Mouse (Mus musculus) forebrain, embryonic 16.5 days (tissue): ENCODE measurements at regions not wholly inside any gene's neighbourhood (a gene's known extent, or its start where the extent isn't known, plus 50 kb on each side); places are given as distances from the start of the nearest gene placed in this dataset.
"Not testable (repeated sequence)": the region's sequence is repeated elsewhere in the genome, so short reads cannot be mapped to it uniquely, and the experiment has no call there.

ENCODE experiments used
- ATAC-seq: fragments of 200-750 bp; cut with Nextera tagmentation; 2 replicates; pipeline ENCODE4 v1.8.0; 2017; ENCODE audit warnings: mild to moderate bottlenecking, moderate library complexity
- H3K27ac ChIP-seq: fragments of 300-500 bp; sonication (generic); 2 replicates; pipeline ENCODE4 v1.5.1; 2014; ENCODE audit warnings: low read length, control low read depth
- H3K27me3 ChIP-seq: fragments of 300-500 bp; sonication (generic); replicated peaks from 2 replicates; pipeline ENCODE4 v1.6.1; 2014; ENCODE audit warnings: low read length; ENCODE audit not compliant: control insufficient read depth, insufficient read depth
- H3K36me3 ChIP-seq: fragments of 300-500 bp; sonication (generic); 2 replicates; pipeline ENCODE4 v1.6.1; 2014; ENCODE audit not compliant: control insufficient read depth, insufficient read depth
- H3K4me1 ChIP-seq: fragments of 300-500 bp; sonication (generic); replicated peaks from 2 replicates; pipeline ENCODE4 v1.6.1; 2014; ENCODE audit warnings: low read length; ENCODE audit not compliant: control insufficient read depth, insufficient read depth
- H3K4me2 ChIP-seq: fragments of 300-500 bp; sonication (generic); 2 replicates; pipeline ENCODE4 v1.6.1; 2014; ENCODE audit warnings: mild to moderate bottlenecking, low read length, control low read depth
- H3K4me3 ChIP-seq: fragments of 300-500 bp; sonication (generic); replicated peaks from 2 replicates; pipeline ENCODE4 v1.5.1; 2014; ENCODE audit warnings: mild to moderate bottlenecking, low read length, control low read depth
- H3K9ac ChIP-seq: fragments of 300-500 bp; sonication (generic); replicated peaks from 2 replicates; pipeline ENCODE4 v1.6.1; 2014; ENCODE audit warnings: low read depth, low read length, control low read depth
- H3K9me3 ChIP-seq: fragments of 300-500 bp; sonication (generic); 2 replicates; pipeline ENCODE4 v1.6.1; 2016; ENCODE audit warnings: low read length; ENCODE audit not compliant: control insufficient read depth
- WGBS: fragments of 180-500 bp; shearing (Covaris S2); extraction: QIAGEN DNeasy Blood & Tissue Kit; methylation state at CpG from one replicate; pipeline ENCODE4 v1.1.7; 2014; 5-methylcytosine and 5-hydroxymethylcytosine counted together

GRCm38 (mm10) chrX:50622984-50623455, 194.7 kb upstream of the Olfr1324 start:
- Histone ChIP-seq H3K9me3 (no peaks in the 10 kb centered on the region), H3K9ac (no peak overlapping the region), H3K4me1 (no peaks in the 10 kb centered on the region), H3K4me2 (no peak overlapping the region), H3K27ac (peak overlapping the region; percentile 47), H3K36me3 (no peaks in the 10 kb centered on the region), H3K4me3 (peak overlapping the region; percentile 35), H3K27me3 (no peaks in the 10 kb centered on the region)
- peak; percentile 49; the same call in 1 of the 2 replicates for ATAC-seq
- 70% methylated on average over 19 of the region's 19 CpGs for WGBS

DNA sequence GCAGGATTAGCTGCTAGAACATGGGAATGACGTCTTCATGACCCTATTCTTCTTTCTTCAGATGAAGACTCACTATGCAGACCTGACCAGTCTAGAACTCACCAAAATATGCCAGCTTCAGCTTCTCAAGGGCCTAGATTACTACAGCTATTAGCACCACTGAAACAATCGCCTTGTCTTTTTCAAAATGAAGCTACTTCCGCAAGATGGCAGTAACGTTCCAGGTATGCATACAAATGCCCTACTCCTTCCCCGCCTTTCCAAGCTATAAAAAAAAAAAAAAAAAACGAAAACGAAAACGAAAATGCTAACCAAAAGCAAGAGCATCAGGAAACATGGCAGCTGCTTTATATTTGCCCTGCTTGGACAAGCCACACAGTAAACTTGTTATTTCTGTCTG, 192.6 kb upstream of the Olfr1324 start:
- no peak overlapping the region for H3K4me2 ChIP-seq
- no peaks in the 10 kb centered on the region for H3K9me3 ChIP-seq
- 78% methylated on average over 8 of the region's 8 CpGs for WGBS
- H3K9ac ChIP-seq = no peak overlapping the region
- H3K27ac ChIP-seq = no peak overlapping the region
- H3K27me3 ChIP-seq = no peaks in the 10 kb centered on the region
- ATAC-seq = no peak
- H3K36me3 ChIP-seq = no peaks in the 10 kb centered on the region
- H3K4me1 ChIP-seq = no peaks in the 10 kb centered on the region
- no peak overlapping the region for H3K4me3 ChIP-seq

DNA sequence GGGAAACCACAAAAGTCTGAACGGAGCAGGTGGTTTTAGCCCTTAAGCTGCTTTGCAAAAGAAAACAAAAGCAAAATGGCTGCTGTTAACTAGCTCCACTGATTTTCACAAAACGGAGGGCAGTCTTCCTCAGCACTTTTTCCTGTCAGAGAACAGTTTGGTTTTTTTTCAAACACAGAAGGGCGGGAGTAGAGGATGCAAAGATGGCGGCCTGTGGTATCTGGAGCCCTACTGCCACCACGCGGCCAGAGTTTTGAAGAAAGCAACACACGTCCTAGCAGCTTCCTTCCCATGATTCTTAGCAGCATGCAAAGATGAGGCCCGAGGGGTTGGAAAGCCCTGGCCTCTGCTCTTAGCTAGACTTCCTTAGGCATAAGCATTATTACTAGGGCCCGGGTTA, 191.6 kb upstream of the Olfr1324 start:
- WGBS = 53% methylated on average over 9 of the region's 9 CpGs
- Histone ChIP-seq H3K27ac (peak overlapping the region; percentile 58), H3K27me3 (no peaks in the 10 kb centered on the region), H3K36me3 (no peaks in the 10 kb centered on the region), H3K4me3 (no peak overlapping the region), H3K9me3 (no peaks in the 10 kb centered on the region), H3K4me1 (no peaks in the 10 kb centered on the region), H3K9ac (no peak overlapping the region), H3K4me2 (no peak overlapping the region; the same call in 1 of the 2 replicates)
- peak; percentile 33; the same call in 1 of the 2 replicates for ATAC-seq

- Histone ChIP-seq H3K4me2 (no peak overlapping the region), H3K36me3 (no peaks in the 10 kb centered on the region), H3K9ac (no peak overlapping the region), H3K27ac (no peak overlapping the region), H3K27me3 (no peaks in the 10 kb centered on the region), H3K9me3 (no peaks in the 10 kb centered on the region), H3K4me1 (no peaks in the 10 kb centered on the region), H3K4me3 (no peak overlapping the region)
- 83% methylated on average over 4 of the region's 4 CpGs for WGBS
- ATAC-seq = no peak
Observed at GRCm38 (mm10) chrX:50618936-50619335, 190.6 kb upstream of the Olfr1324 start.

DNA sequence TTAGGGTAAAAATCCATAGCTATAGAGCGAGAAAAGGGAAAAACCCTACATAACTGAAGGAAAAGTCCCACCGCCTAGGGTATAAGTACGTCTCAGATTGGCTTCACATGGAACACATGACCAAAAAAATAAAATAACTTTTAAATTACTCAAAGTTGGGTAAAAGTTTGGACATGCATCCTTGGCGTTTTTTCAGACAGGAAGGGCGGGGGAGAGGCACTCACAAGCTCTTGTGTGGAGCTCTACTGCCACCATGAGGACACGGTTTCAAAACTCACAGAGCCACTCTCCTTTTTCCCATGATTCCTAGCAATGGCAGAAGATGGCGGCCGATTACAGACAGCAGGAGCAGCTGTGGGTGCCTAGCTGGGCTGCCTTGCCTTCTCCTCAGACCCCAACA, 188.6 kb upstream of the Olfr1324 start:
- not testable (repeated sequence) for H3K27me3 ChIP-seq, H3K27ac ChIP-seq, H3K4me2 ChIP-seq, H3K36me3 ChIP-seq, ATAC-seq, H3K4me1 ChIP-seq, H3K9me3 ChIP-seq, H3K9ac ChIP-seq
- H3K4me3 ChIP-seq = peak overlapping the region; percentile 21; the same call in 1 of the 2 replicates
- 61% methylated on average over 8 of the region's 8 CpGs for WGBS

GRCm38 (mm10) chrX:50614874-50615273, 186.6 kb upstream of the Olfr1324 start:
- not testable (repeated sequence) for H3K27me3 ChIP-seq, H3K9me3 ChIP-seq, H3K4me1 ChIP-seq, H3K9ac ChIP-seq, H3K36me3 ChIP-seq
- 62% methylated on average over 3 of the region's 3 CpGs for WGBS
- Histone ChIP-seq H3K4me3 (peak overlapping the region; percentile 30), H3K4me2 (peak overlapping the region; percentile 33), H3K27ac (0 out of 2 replicates have a peak overlapping the region, but pooled peaks have one; percentile 44)
- peak; percentile 73; the same call in 1 of the 2 replicates for ATAC-seq

DNA sequence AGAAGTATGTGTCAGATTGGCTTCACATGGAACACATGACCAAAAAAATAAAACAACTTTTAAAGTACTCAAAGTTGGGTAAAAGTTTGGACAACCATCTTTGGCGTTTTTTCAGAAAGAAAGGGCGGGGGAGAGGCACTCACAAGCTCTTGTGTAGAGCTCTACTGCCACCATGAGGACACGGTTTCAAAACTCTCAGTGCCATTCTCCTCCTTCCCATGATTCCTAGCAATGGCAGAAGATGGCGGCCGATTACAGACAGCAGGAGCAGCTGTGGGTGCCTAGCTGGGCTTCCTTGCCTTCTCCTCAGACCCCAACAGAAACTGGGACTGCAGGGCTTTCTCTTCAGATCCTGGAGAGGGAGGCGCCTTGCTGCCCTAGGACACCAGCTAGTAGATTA, 186.1 kb upstream of the Olfr1324 start:
- not testable (repeated sequence) for H3K9ac ChIP-seq, H3K4me1 ChIP-seq, H3K9me3 ChIP-seq, H3K36me3 ChIP-seq, H3K27me3 ChIP-seq
- Histone ChIP-seq H3K4me3 (peak overlapping the region; percentile 30), H3K27ac (0 out of 2 replicates have a peak overlapping the region, but pooled peaks have one; percentile 44), H3K4me2 (peak overlapping the region; percentile 33)
- 68% methylated on average over 6 of the region's 6 CpGs for WGBS
- peak; percentile 36; the same call in 1 of the 2 replicates for ATAC-seq

- H3K4me2 ChIP-seq = peak overlapping the region; percentile 38
- H3K4me3 ChIP-seq = peak overlapping the region; percentile 24
- H3K36me3 ChIP-seq = no peaks in the 10 kb centered on the region
- H3K4me1 ChIP-seq = no peaks in the 10 kb centered on the region
- WGBS = 63% methylated on average over 9 of the region's 9 CpGs
- H3K9me3 ChIP-seq = no peaks in the 10 kb centered on the region
- H3K27me3 ChIP-seq = no peaks in the 10 kb centered on the region
- peak overlapping the region; percentile 72; the same call in 1 of the 2 replicates for H3K27ac ChIP-seq
- peak; percentile 65; the same call in 1 of the 2 replicates for ATAC-seq
- H3K9ac ChIP-seq = peak overlapping the region; percentile 36
Observed at GRCm38 (mm10) chrX:50611765-50612591, 183.7 kb upstream of the Olfr1324 start.

- not testable (repeated sequence) for H3K4me1 ChIP-seq, H3K27ac ChIP-seq, H3K4me2 ChIP-seq, ATAC-seq, H3K36me3 ChIP-seq, H3K9ac ChIP-seq, H3K4me3 ChIP-seq, H3K27me3 ChIP-seq, H3K9me3 ChIP-seq
- 82% methylated on average over 5 of the region's 6 CpGs for WGBS
Observed at GRCm38 (mm10) chrX:50608141-50608540, 179.8 kb upstream of the Olfr1324 start.
